16 mouse cellular contexts compared by ENCODE assay signal in the genomic region with DNA sequence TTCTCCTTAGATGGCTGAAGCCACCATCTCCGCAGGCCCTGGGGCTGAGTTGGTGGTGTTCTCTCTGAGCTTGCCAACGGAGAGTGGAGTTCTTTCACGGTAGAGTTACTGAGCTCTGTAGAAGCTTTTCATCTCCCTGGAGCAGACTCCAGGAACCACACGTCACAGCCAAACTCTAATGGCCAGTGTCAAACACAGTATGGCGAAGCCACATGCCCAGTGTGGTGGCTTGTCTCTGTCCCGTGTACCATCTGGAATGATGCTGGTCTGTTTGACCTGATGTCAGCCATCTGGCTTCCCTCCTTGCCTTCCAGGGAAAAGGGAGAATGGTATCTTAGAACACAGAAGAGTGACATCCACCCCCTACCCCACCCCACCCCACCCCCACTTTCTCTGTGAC. TPM values are rescaled to one million over a fixed set of nuclear protein-coding genes. Genes with fewer than 3 reads are reported as not detected.
"Had no signal": no experiment of that assay in that cellular context is flagged by ENCODE, and none has a peak within 500 bp of the region (broad histone marks: within the 10 kb centered on the region; RNA-seq: fewer than 3 reads in every experiment).

No protein-coding gene starts in this region.

- H3K27ac ChIP-seq: limb, embryonic 13.5 days; liver, embryonic 14.5 days; midbrain, embryonic 13.5 days; neural tube, embryonic 12.5 days; stomach, postnatal 0 days had no signal

- H3K9me3 ChIP-seq: limb, embryonic 13.5 days; midbrain, embryonic 13.5 days; neural tube, embryonic 12.5 days had no signal

- DNase-seq: kidney, postnatal 36 days; layer of hippocampus, adult 9-11 months; layer of hippocampus, postnatal 36 days; lung, adult 18-20 months; lung, postnatal 36 days; thymus, adult 18-20 months; thymus, postnatal 25 days had no signal

- H3K4me3 ChIP-seq: limb, embryonic 13.5 days; midbrain, embryonic 13.5 days; neural tube, embryonic 12.5 days had no signal

- H3K9ac ChIP-seq: limb, embryonic 13.5 days; liver, embryonic 14.5 days; midbrain, embryonic 13.5 days; neural tube, embryonic 12.5 days had no signal

- ATAC-seq: midbrain, embryonic 13.5 days had no signal

- H3K4me2 ChIP-seq: limb, embryonic 13.5 days; midbrain, embryonic 13.5 days; neural tube, embryonic 12.5 days had no signal

- H3K4me1 ChIP-seq: limb, embryonic 13.5 days; neural tube, embryonic 12.5 days had no signal

- H3K27me3 ChIP-seq: limb, embryonic 13.5 days; midbrain, embryonic 13.5 days; neural tube, embryonic 12.5 days had no signal

RNA-seq across cellular contexts. Expression of a gene that starts 25.8 kb away (rescaled TPM):
- total RNA-seq: liver, adult 2 months; megakaryocyte progenitor cell, adult 5-6 weeks; monocyte, adult 5-6 weeks; neutrophil, adult 5-6 weeks had no signal
- polyA plus RNA-seq: liver, adult 2 months had no signal
